Mouse (Mus musculus): ENCODE data around the gene Fyb. TPM values are rescaled to one million over a fixed set of nuclear protein-coding genes. Genes with fewer than 3 reads are reported as not detected.
A peak's percentile ranks its signal among the peaks of the same experiment; 100 is the strongest.

The Fyb gene
- polyA plus RNA-seq, 1 experiment = not detected

- Histone ChIP-seq H3K36me3 (ENCODE audit: control insufficient read depth, insufficient read depth, low read length, poor library complexity, severe bottlenecking) (no peaks in the 10 kb centered on the region), H3K4me1 (ENCODE audit: control insufficient read depth, insufficient read depth, low read length) (no peaks in the 10 kb centered on the region), H3K9me3 (replicated peaks; ENCODE audit: control insufficient read depth, insufficient read depth, low read length, poor library complexity, severe bottlenecking) (no peaks in the 10 kb centered on the region), H3K4me3 (ENCODE audit: low read depth, low read length) (no peak overlapping the region), H3K27ac (ENCODE audit: insufficient read depth, low read length) (no peak overlapping the region), H3K9ac (ENCODE audit: low read depth, poor library complexity, severe bottlenecking) (no peak overlapping the region), H3K27me3 (ENCODE audit: control insufficient read depth, insufficient read depth, low read length, poor library complexity, severe bottlenecking) (no peaks in the 10 kb centered on the region)
- TF ChIP-seq EP300 (IDR thresholded peaks at IDR 0.05; ENCODE audit: insufficient read depth, low read depth, low read length) (no peak), POLR2A (IDR thresholded peaks at IDR 0.05; ENCODE audit: insufficient read depth, low read length) (no peak), CTCF (IDR thresholded peaks at IDR 0.05; ENCODE audit: low read depth, low read length) (no peak)
Measured at GRCm38 (mm10) chr15:6610703-6611102, 88.0 kb downstream of the Fyb start.

GRCm38 (mm10) chr15:6612835-6613234 lies 90.2 kb downstream of the Fyb start:
- H3K27ac ChIP-seq (ENCODE audit: insufficient read depth, low read length) = no peak overlapping the region
- H3K4me1 ChIP-seq (ENCODE audit: control insufficient read depth, insufficient read depth, low read length) = no peaks in the 10 kb centered on the region
- H3K9ac ChIP-seq (ENCODE audit: low read depth, poor library complexity, severe bottlenecking) = no peak overlapping the region
- no peak overlapping the region for H3K4me3 ChIP-seq (ENCODE audit: low read depth, low read length)
- no peaks in the 10 kb centered on the region for H3K36me3 ChIP-seq (ENCODE audit: control insufficient read depth, insufficient read depth, low read length, poor library complexity, severe bottlenecking)
- TF ChIP-seq POLR2A (IDR thresholded peaks at IDR 0.05; ENCODE audit: insufficient read depth, low read length) (no peak), CTCF (IDR thresholded peaks at IDR 0.05; ENCODE audit: low read depth, low read length) (no peak), EP300 (IDR thresholded peaks at IDR 0.05; ENCODE audit: insufficient read depth, low read depth, low read length) (no peak)
- H3K27me3 ChIP-seq (ENCODE audit: control insufficient read depth, insufficient read depth, low read length, poor library complexity, severe bottlenecking) = no peaks in the 10 kb centered on the region
- H3K9me3 ChIP-seq (replicated peaks; ENCODE audit: control insufficient read depth, insufficient read depth, low read length, poor library complexity, severe bottlenecking) = no peaks in the 10 kb centered on the region

GRCm38 (mm10) chr15:6616382-6617149 lies 93.9 kb downstream of the Fyb start:
- TF ChIP-seq EP300 (IDR thresholded peaks at IDR 0.05; ENCODE audit: insufficient read depth, low read depth, low read length) (no peak), POLR2A (IDR thresholded peaks at IDR 0.05; ENCODE audit: insufficient read depth, low read length) (no peak), CTCF (IDR thresholded peaks at IDR 0.05; ENCODE audit: low read depth, low read length) (no peak)
- no peak overlapping the region for H3K9ac ChIP-seq (ENCODE audit: low read depth, poor library complexity, severe bottlenecking)
- H3K4me3 ChIP-seq (ENCODE audit: low read depth, low read length) = no peak overlapping the region
- no peak overlapping the region for H3K27ac ChIP-seq (ENCODE audit: insufficient read depth, low read length)
- H3K27me3 ChIP-seq (ENCODE audit: control insufficient read depth, insufficient read depth, low read length, poor library complexity, severe bottlenecking) = no peaks in the 10 kb centered on the region
- no peaks in the 10 kb centered on the region for H3K36me3 ChIP-seq (ENCODE audit: control insufficient read depth, insufficient read depth, low read length, poor library complexity, severe bottlenecking)
- no peaks in the 10 kb centered on the region for H3K4me1 ChIP-seq (ENCODE audit: control insufficient read depth, insufficient read depth, low read length)
- no peaks in the 10 kb centered on the region for H3K9me3 ChIP-seq (replicated peaks; ENCODE audit: control insufficient read depth, insufficient read depth, low read length, poor library complexity, severe bottlenecking)

- no peaks in the 10 kb centered on the region for H3K27me3 ChIP-seq (ENCODE audit: control insufficient read depth, insufficient read depth, low read length, poor library complexity, severe bottlenecking)
- no peak overlapping the region for H3K27ac ChIP-seq (ENCODE audit: insufficient read depth, low read length)
- H3K9me3 ChIP-seq (replicated peaks; ENCODE audit: control insufficient read depth, insufficient read depth, low read length, poor library complexity, severe bottlenecking) = no peaks in the 10 kb centered on the region
- no peaks in the 10 kb centered on the region for H3K4me1 ChIP-seq (ENCODE audit: control insufficient read depth, insufficient read depth, low read length)
- no peak overlapping the region for H3K4me3 ChIP-seq (ENCODE audit: low read depth, low read length)
- no peak for TF ChIP-seq POLR2A (IDR thresholded peaks at IDR 0.05; ENCODE audit: insufficient read depth, low read length)
- no peak for TF ChIP-seq EP300 (IDR thresholded peaks at IDR 0.05; ENCODE audit: insufficient read depth, low read depth, low read length)
- TF ChIP-seq CTCF (IDR thresholded peaks at IDR 0.05; ENCODE audit: low read depth, low read length) = no peak
- no peak overlapping the region for H3K9ac ChIP-seq (ENCODE audit: low read depth, poor library complexity, severe bottlenecking)
- no peaks in the 10 kb centered on the region for H3K36me3 ChIP-seq (ENCODE audit: control insufficient read depth, insufficient read depth, low read length, poor library complexity, severe bottlenecking)
Measured at GRCm38 (mm10) chr15:6619558-6620316, 97.1 kb downstream of the Fyb start.

- Histone ChIP-seq H3K9me3 (replicated peaks; ENCODE audit: control insufficient read depth, insufficient read depth, low read length, poor library complexity, severe bottlenecking) (no peaks in the 10 kb centered on the region), H3K4me3 (ENCODE audit: low read depth, low read length) (no peak overlapping the region)
Measured at GRCm38 (mm10) chr15:6622512-6622911, 99.9 kb downstream of the Fyb start.

More at GRCm38 (mm10) chr15:6622512-6622911, 99.9 kb downstream of the Fyb start:
- no peak for TF ChIP-seq EP300 (IDR thresholded peaks at IDR 0.05; ENCODE audit: insufficient read depth, low read depth, low read length)
- peak; percentile 51 for TF ChIP-seq CTCF (IDR thresholded peaks at IDR 0.05; ENCODE audit: low read depth, low read length)
- H3K27me3 ChIP-seq (ENCODE audit: control insufficient read depth, insufficient read depth, low read length, poor library complexity, severe bottlenecking) = no peaks in the 10 kb centered on the region
- H3K9ac ChIP-seq (ENCODE audit: low read depth, poor library complexity, severe bottlenecking) = no peak overlapping the region
- H3K36me3 ChIP-seq (ENCODE audit: control insufficient read depth, insufficient read depth, low read length, poor library complexity, severe bottlenecking) = no peaks in the 10 kb centered on the region
- H3K4me1 ChIP-seq (ENCODE audit: control insufficient read depth, insufficient read depth, low read length) = peaks cover 2% of the 10 kb centered on the region
- no peak overlapping the region for H3K27ac ChIP-seq (ENCODE audit: insufficient read depth, low read length)

Data from ES-Bruce4 (cell line).